Mouse (Mus musculus) liver, adult 2 months (tissue): ENCODE results near the gene Gm10376.
"Not testable (repeated sequence)": the region's sequence is repeated elsewhere in the genome, so short reads cannot be mapped to it uniquely, and the experiment has no call there.

Source experiments
- CTCF ChIP-seq: fragments of 200-500 bp; IDR thresholded peaks from 2 replicates; pipeline ENCODE4 v1.5.1; 2011; ENCODE audit warnings: low read depth, low read length, control low read depth
- POLR2A ChIP-seq: fragments of 200-500 bp; IDR thresholded peaks from 2 replicates; pipeline ENCODE4 v1.6.1; 2011; ENCODE audit warnings: low read length, control low read depth; ENCODE audit not compliant: insufficient read depth; ENCODE audit errors: extremely low read depth

GRCm38 (mm10) chr14:43058063-43058462 is 42.6 kb upstream of the Gm10376 start:
- not testable (repeated sequence) for TF ChIP-seq POLR2A, CTCF
